Mouse (Mus musculus) embryonic facial prominence, embryonic 10.5 days (tissue): ENCODE data around the gene Gm21985. TPM values are rescaled to one million over a fixed set of nuclear protein-coding genes. Genes with fewer than 3 reads are reported as not detected.

ENCODE experiments used
- DNase-seq: peaks from one replicate; pipeline ENCODE4 v3.0.0-alpha.2; 2017; ENCODE audit warnings: low spot score
- H3K27ac ChIP-seq: fragments of 300-500 bp; sonication (generic); replicated peaks from 2 replicates; pipeline ENCODE4 v1.5.1; 2016; ENCODE audit warnings: mild to moderate bottlenecking
- H3K27me3 ChIP-seq: fragments of 300-500 bp; sonication (generic); replicated peaks from 2 replicates; pipeline ENCODE4 v1.6.1; 2016; ENCODE audit warnings: low read depth, mild to moderate bottlenecking; ENCODE audit not compliant: poor library complexity, severe bottlenecking
- H3K36me3 ChIP-seq: fragments of 300-500 bp; sonication (generic); replicated peaks from 2 replicates; pipeline ENCODE4 v1.6.1; 2016; ENCODE audit warnings: mild to moderate bottlenecking, moderate library complexity
- H3K4me1 ChIP-seq: fragments of 300-500 bp; sonication (generic); 2 replicates; pipeline ENCODE4 v1.6.1; 2016
- H3K4me3 ChIP-seq: fragments of 300-500 bp; sonication (generic); 2 replicates; pipeline ENCODE4 v1.5.1; 2016; ENCODE audit warnings: mild to moderate bottlenecking, moderate library complexity
- H3K9me3 ChIP-seq: fragments of 300-500 bp; sonication (generic); 2 replicates; pipeline ENCODE4 v1.6.1; 2016; ENCODE audit warnings: mild to moderate bottlenecking
- WGBS: fragments of 180-500 bp; shearing (Covaris S2); methylation state at CpG from one replicate; pipeline ENCODE4 v1.1.7; 2016; 5-methylcytosine and 5-hydroxymethylcytosine counted together
- polyA plus RNA-seq: library from polyadenylated mRNA; unstranded; fragments of >200 nt; fragmentation: Nextera tagmentation; extraction: Ambion mirVana; gene quantifications from 2 replicates; pipeline ENCODE4 v1.2.1, GENCODE M21; 2016

Gm21985 gene
- polyA plus RNA-seq, 1 experiment from 2014 or later = not detected

GRCm38 (mm10) chr2:112247323-112247722 lies 18.8 kb upstream of the Gm21985 start:
- Histone ChIP-seq H3K36me3 (peaks cover 30% of the 10 kb centered on the region), H3K9me3 (no peaks in the 10 kb centered on the region), H3K27ac (no peak overlapping the region), H3K4me3 (no peak overlapping the region), H3K4me1 (peaks cover 15% of the 10 kb centered on the region), H3K27me3 (no peaks in the 10 kb centered on the region)
- DNase-seq = no peak
- WGBS = 87% methylated on average over 10 of the region's 10 CpGs

GRCm38 (mm10) chr2:112249780-112250453 lies 16.2 kb upstream of the Gm21985 start:
- no peak overlapping the region for H3K4me3 ChIP-seq
- DNase-seq = no peak
- peaks cover 9% of the 10 kb centered on the region for H3K36me3 ChIP-seq
- no peaks in the 10 kb centered on the region for H3K9me3 ChIP-seq
- 87% methylated on average over 10 of the region's 10 CpGs for WGBS
- H3K27me3 ChIP-seq = no peaks in the 10 kb centered on the region
- H3K4me1 ChIP-seq = peaks cover 4% of the 10 kb centered on the region; the same call in 1 of the 2 replicates
- H3K27ac ChIP-seq = no peak overlapping the region

- WGBS = 72% methylated on average over 7 of the region's 7 CpGs
Observed at GRCm38 (mm10) chr2:112254675-112255515, 11.2 kb upstream of the Gm21985 start.

GRCm38 (mm10) chr2:112259241-112259962 lies 6.7 kb upstream of the Gm21985 start, which contains the start of gene Nutm1:
TSS of gene Nutm1 (minus strand) at chr2:112259291.
- Histone ChIP-seq H3K36me3 (no peaks in the 10 kb centered on the region; the same call in 1 of the 2 replicates), H3K9me3 (no peaks in the 10 kb centered on the region), H3K4me1 (peaks cover 11% of the 10 kb centered on the region), H3K27me3 (no peaks in the 10 kb centered on the region), H3K4me3 (no peak within 1 kb of the TSS), H3K27ac (no peak within 1 kb of the TSS)
- no peak for DNase-seq
- 72% methylated on average over 10 of the region's 10 CpGs for WGBS

More at GRCm38 (mm10) chr2:112254675-112255515, 11.2 kb upstream of the Gm21985 start:
- Histone ChIP-seq H3K9me3 (no peaks in the 10 kb centered on the region), H3K36me3 (no peaks in the 10 kb centered on the region), H3K27me3 (no peaks in the 10 kb centered on the region), H3K27ac (no peak overlapping the region), H3K4me3 (no peak overlapping the region), H3K4me1 (peaks cover 4% of the 10 kb centered on the region; the same call in 1 of the 2 replicates)
- no peak for DNase-seq

- H3K9me3 ChIP-seq = no peaks in the 10 kb centered on the region
- H3K27ac ChIP-seq = peak within 1 kb of the TSS; percentile 85
- peak within 1 kb of the TSS; percentile 71 for H3K4me3 ChIP-seq
- WGBS = under 1% methylated on average over 36 of the region's 36 CpGs
- H3K4me1 ChIP-seq = peaks cover 26% of the 10 kb centered on the region
- H3K36me3 ChIP-seq = no peaks in the 10 kb centered on the region; the same call in 1 of the 2 replicates
- H3K27me3 ChIP-seq = no peaks in the 10 kb centered on the region
- DNase-seq = peak; percentile 85
Observed at GRCm38 (mm10) chr2:112261748-112262653, 4.1 kb upstream of the Gm21985 start, which contains the start of gene Nop10. TSS of gene Nop10 (plus strand) at chr2:112261926.

- no peaks in the 10 kb centered on the region for H3K9me3 ChIP-seq
- H3K36me3 ChIP-seq = no peaks in the 10 kb centered on the region; the same call in 1 of the 2 replicates
- DNase-seq = no peak
- WGBS = 35% methylated on average over 4 of the region's 4 CpGs
- peak overlapping the region; percentile 85; the same call in 1 of the 2 replicates for H3K27ac ChIP-seq
- peak overlapping the region; percentile 71 for H3K4me3 ChIP-seq
- H3K4me1 ChIP-seq = peaks cover 28% of the 10 kb centered on the region
- no peaks in the 10 kb centered on the region for H3K27me3 ChIP-seq
Observed at GRCm38 (mm10) chr2:112262779-112263295, 3.3 kb upstream of the Gm21985 start.

GRCm38 (mm10) chr2:112264364-112264763 lies 1.8 kb upstream of the Gm21985 start:
- H3K4me3 ChIP-seq = no peak overlapping the region
- no peaks in the 10 kb centered on the region for H3K9me3 ChIP-seq
- no peak overlapping the region for H3K27ac ChIP-seq
- WGBS = 82% methylated on average over 4 of the region's 4 CpGs
- peaks cover 28% of the 10 kb centered on the region for H3K4me1 ChIP-seq
- no peaks in the 10 kb centered on the region for H3K27me3 ChIP-seq
- no peaks in the 10 kb centered on the region; the same call in 1 of the 2 replicates for H3K36me3 ChIP-seq
- DNase-seq = no peak

GRCm38 (mm10) chr2:112265448-112266241 lies 469 bp upstream of the Gm21985 start, which contains the start of gene Slc12a6:
TSS of gene Slc12a6 (plus strand) at chr2:112265825.
- H3K27ac ChIP-seq = peak within 1 kb of the TSS; percentile 93
- no peaks in the 10 kb centered on the region; the same call in 1 of the 2 replicates for H3K36me3 ChIP-seq
- H3K4me3 ChIP-seq = peak within 1 kb of the TSS; percentile 83
- no peaks in the 10 kb centered on the region for H3K9me3 ChIP-seq
- H3K4me1 ChIP-seq = peaks cover 28% of the 10 kb centered on the region
- whole genome bisulfite sequencing = under 1% methylated on average over 85 of the region's 85 CpGs
- peak; percentile 94 for DNase-seq
- no peaks in the 10 kb centered on the region for H3K27me3 ChIP-seq

GRCm38 (mm10) chr2:112266780-112267179 lies 666 bp downstream of the Gm21985 start:
- DNase-seq = no peak
- Histone ChIP-seq H3K36me3 (no peaks in the 10 kb centered on the region; the same call in 1 of the 2 replicates), H3K4me3 (peak overlapping the region; percentile 83), H3K9me3 (no peaks in the 10 kb centered on the region), H3K27me3 (no peaks in the 10 kb centered on the region), H3K4me1 (peaks cover 28% of the 10 kb centered on the region), H3K27ac (no peak overlapping the region)
- WGBS = 71% methylated on average over 10 of the region's 10 CpGs

GRCm38 (mm10) chr2:112267547-112268269 lies 1.6 kb downstream of the Gm21985 start:
- Histone ChIP-seq H3K27ac (no peak overlapping the region), H3K36me3 (no peaks in the 10 kb centered on the region; the same call in 1 of the 2 replicates), H3K4me3 (no peak overlapping the region; the same call in 1 of the 2 replicates), H3K4me1 (peaks cover 24% of the 10 kb centered on the region), H3K9me3 (no peaks in the 10 kb centered on the region), H3K27me3 (no peaks in the 10 kb centered on the region)
- WGBS = 85% methylated on average over 8 of the region's 8 CpGs
- no peak for DNase-seq
